Mouse (Mus musculus): ENCODE data around the gene Rpp21. TPM values are rescaled to one million over a fixed set of nuclear protein-coding genes. Genes with fewer than 3 reads are reported as not detected.

Rpp21 gene
- polyA plus RNA-seq, 1 experiment: 13.4 TPM

DNA sequence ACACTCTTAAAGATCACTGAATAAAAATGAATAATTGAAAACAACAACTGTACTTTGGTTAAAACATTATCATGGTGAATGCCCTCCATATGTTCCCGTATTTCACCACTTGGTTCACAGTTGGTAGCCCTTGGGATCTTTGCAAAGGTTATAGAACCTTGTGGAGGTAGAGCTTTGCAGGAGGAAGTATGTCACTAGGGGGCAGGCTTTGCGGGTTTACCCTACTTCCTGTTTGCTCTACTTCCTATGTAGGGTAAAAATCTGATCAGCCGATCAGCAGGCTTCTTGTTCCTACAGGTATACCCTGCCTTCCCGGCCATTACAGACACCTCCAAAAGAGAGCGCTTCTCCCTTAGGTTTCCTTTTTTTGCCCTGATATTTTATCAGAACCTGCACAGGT, 8.0 kb upstream of the Rpp21 start:
- TF ChIP-seq TAL1 (IDR thresholded peaks at IDR 0.05; ENCODE audit: low read length): no peak
- TF ChIP-seq GATA1 (IDR thresholded peaks at IDR 0.05; ENCODE audit: low read length): no peak
- no peaks in the 10 kb centered on the region for H3K27me3 ChIP-seq (ENCODE audit: control insufficient read depth)
- H3K9me3 ChIP-seq (ENCODE audit: control insufficient read depth, low read length): no peaks in the 10 kb centered on the region
- peaks cover 14% of the 10 kb centered on the region for H3K4me1 ChIP-seq (ENCODE audit: control insufficient read depth)
- H3K4me3 ChIP-seq (replicated peaks): no peak overlapping the region
- H3K36me3 ChIP-seq (ENCODE audit: control insufficient read depth): peaks cover 79% of the 10 kb centered on the region

GRCm38 (mm10) chr17:36264273-36264925, 6.5 kb upstream of the Rpp21 start:
- Histone ChIP-seq H3K36me3 (ENCODE audit: control insufficient read depth) (peaks cover 94% of the 10 kb centered on the region), H3K4me3 (replicated peaks) (no peak overlapping the region), H3K9me3 (ENCODE audit: control insufficient read depth, low read length) (no peaks in the 10 kb centered on the region), H3K4me1 (ENCODE audit: control insufficient read depth) (peaks cover 1% of the 10 kb centered on the region; the same call in 1 of the 2 replicates), H3K27me3 (ENCODE audit: control insufficient read depth) (no peaks in the 10 kb centered on the region)
- TF ChIP-seq TAL1 (IDR thresholded peaks at IDR 0.05; ENCODE audit: low read length) (no peak), GATA1 (IDR thresholded peaks at IDR 0.05; ENCODE audit: low read length) (no peak)

GRCm38 (mm10) chr17:36261511-36262166, 3.8 kb upstream of the Rpp21 start:
- Histone ChIP-seq H3K27me3 (ENCODE audit: control insufficient read depth) (no peaks in the 10 kb centered on the region), H3K4me3 (replicated peaks) (no peak overlapping the region), H3K4me1 (ENCODE audit: control insufficient read depth) (peaks cover 14% of the 10 kb centered on the region), H3K9me3 (ENCODE audit: control insufficient read depth, low read length) (no peaks in the 10 kb centered on the region), H3K36me3 (ENCODE audit: control insufficient read depth) (peaks cover 81% of the 10 kb centered on the region)
- TF ChIP-seq GATA1 (IDR thresholded peaks at IDR 0.05; ENCODE audit: low read length) (no peak), TAL1 (IDR thresholded peaks at IDR 0.05; ENCODE audit: low read length) (no peak)

- Histone ChIP-seq H3K9me3 (ENCODE audit: control insufficient read depth, low read length) (no peaks in the 10 kb centered on the region), H3K4me3 (replicated peaks) (peak overlapping the region; percentile 67), H3K27me3 (ENCODE audit: control insufficient read depth) (peaks cover 11% of the 10 kb centered on the region), H3K4me1 (ENCODE audit: control insufficient read depth) (peaks cover 18% of the 10 kb centered on the region), H3K36me3 (ENCODE audit: control insufficient read depth) (peaks cover 49% of the 10 kb centered on the region)
- TF ChIP-seq GATA1 (IDR thresholded peaks at IDR 0.05; ENCODE audit: low read length) (no peak), TAL1 (IDR thresholded peaks at IDR 0.05; ENCODE audit: low read length) (no peak)
Measured at GRCm38 (mm10) chr17:36257241-36257947, 475 bp downstream of the Rpp21 start.

DNA sequence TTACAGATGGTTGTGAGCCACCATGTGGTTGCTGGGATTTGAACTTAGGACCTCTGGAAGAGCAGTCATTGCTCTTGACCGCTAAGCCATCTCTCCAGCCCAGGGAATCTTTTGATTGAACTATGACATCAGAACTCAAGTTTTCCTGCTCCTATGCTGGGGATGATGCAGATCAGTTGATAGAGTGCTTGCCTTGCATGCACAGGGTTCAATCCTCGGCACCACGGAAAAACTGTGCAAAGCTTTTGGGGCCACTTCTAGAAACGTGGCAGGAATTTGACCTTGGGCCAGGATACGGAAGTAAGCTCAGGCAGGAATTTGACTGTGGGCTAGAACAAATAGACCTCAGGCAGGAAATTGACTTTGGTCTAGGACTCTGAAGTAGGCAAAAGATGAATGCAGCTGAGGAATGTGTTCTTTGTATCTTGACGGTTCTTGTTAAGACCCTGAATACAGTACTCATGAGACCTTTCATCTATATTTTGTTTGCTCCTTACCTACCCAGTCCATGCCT, 4.7 kb downstream of the Rpp21 start:
- TF ChIP-seq GATA1 (IDR thresholded peaks at IDR 0.05; ENCODE audit: low read length): no peak
- no peak for TF ChIP-seq TAL1 (IDR thresholded peaks at IDR 0.05; ENCODE audit: low read length)
- Histone ChIP-seq H3K4me1 (ENCODE audit: control insufficient read depth) (peaks cover 18% of the 10 kb centered on the region), H3K9me3 (ENCODE audit: control insufficient read depth, low read length) (no peaks in the 10 kb centered on the region), H3K27me3 (ENCODE audit: control insufficient read depth) (peaks cover 46% of the 10 kb centered on the region), H3K4me3 (replicated peaks) (no peak overlapping the region), H3K36me3 (ENCODE audit: control insufficient read depth) (peaks cover 8% of the 10 kb centered on the region)

DNA sequence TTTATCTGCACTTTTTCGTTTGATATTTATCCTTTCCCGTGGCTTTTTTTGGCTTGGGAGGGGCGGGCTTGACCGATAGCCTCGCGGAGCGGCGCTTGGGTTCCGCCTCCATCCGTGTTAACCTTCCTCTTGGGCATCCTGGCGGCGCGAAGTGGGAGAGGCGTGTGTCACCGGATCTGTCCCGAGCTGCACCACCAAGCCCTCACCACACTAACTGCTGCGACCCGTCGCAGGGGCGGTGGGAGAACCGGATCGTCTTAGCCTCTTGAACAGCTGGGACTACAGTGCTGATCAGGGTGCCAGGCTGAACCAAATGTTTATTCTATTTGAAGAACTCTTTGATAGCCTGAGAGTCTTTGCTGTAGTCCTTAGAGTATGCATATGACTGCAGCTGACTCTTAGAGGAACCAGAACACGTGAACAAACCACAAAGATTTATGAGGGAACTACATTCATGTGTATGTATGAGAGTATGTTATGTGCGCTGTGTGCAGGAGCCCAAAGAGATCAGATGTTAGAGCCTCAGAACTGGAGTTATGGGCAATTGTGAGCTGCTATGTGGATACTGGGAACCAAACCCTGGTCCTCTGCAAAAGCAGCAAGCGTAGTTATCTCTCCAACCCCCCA, 5.5 kb downstream of the Rpp21 start:
- no peak overlapping the region for H3K4me3 ChIP-seq (replicated peaks)
- H3K36me3 ChIP-seq (ENCODE audit: control insufficient read depth): peaks cover 8% of the 10 kb centered on the region
- H3K9me3 ChIP-seq (ENCODE audit: control insufficient read depth, low read length): no peaks in the 10 kb centered on the region
- TF ChIP-seq TAL1 (IDR thresholded peaks at IDR 0.05; ENCODE audit: low read length) (no peak), GATA1 (IDR thresholded peaks at IDR 0.05; ENCODE audit: low read length) (no peak)
- peaks cover 49% of the 10 kb centered on the region for H3K27me3 ChIP-seq (ENCODE audit: control insufficient read depth)
- H3K4me1 ChIP-seq (ENCODE audit: control insufficient read depth): peaks cover 10% of the 10 kb centered on the region

- no peak overlapping the region for H3K4me3 ChIP-seq (replicated peaks)
- no peak for TF ChIP-seq TAL1 (IDR thresholded peaks at IDR 0.05; ENCODE audit: low read length)
- no peak for TF ChIP-seq GATA1 (IDR thresholded peaks at IDR 0.05; ENCODE audit: low read length)
Measured at GRCm38 (mm10) chr17:36248886-36249285, 9.0 kb downstream of the Rpp21 start.

GRCm38 (mm10) chr17:36245741-36246140, 12.1 kb downstream of the Rpp21 start:
- no peaks in the 10 kb centered on the region for H3K4me1 ChIP-seq (ENCODE audit: control insufficient read depth)
- H3K4me3 ChIP-seq (replicated peaks): no peak overlapping the region
- 0 out of 2 replicates have a peak, but pooled peaks cover 2% of the 10 kb centered on the region for H3K9me3 ChIP-seq (ENCODE audit: control insufficient read depth, low read length)
- TF ChIP-seq TAL1 (IDR thresholded peaks at IDR 0.05; ENCODE audit: low read length): no peak
- no peak for TF ChIP-seq GATA1 (IDR thresholded peaks at IDR 0.05; ENCODE audit: low read length)
- H3K27me3 ChIP-seq (ENCODE audit: control insufficient read depth): peaks cover 26% of the 10 kb centered on the region
- H3K36me3 ChIP-seq (ENCODE audit: control insufficient read depth): no peaks in the 10 kb centered on the region

More at GRCm38 (mm10) chr17:36248886-36249285, 9.0 kb downstream of the Rpp21 start:
- H3K27me3 ChIP-seq (ENCODE audit: control insufficient read depth): peaks cover 49% of the 10 kb centered on the region
- no peaks in the 10 kb centered on the region for H3K36me3 ChIP-seq (ENCODE audit: control insufficient read depth)
- H3K9me3 ChIP-seq (ENCODE audit: control insufficient read depth, low read length): 0 out of 2 replicates have a peak, but pooled peaks cover 2% of the 10 kb centered on the region
- H3K4me1 ChIP-seq (ENCODE audit: control insufficient read depth): no peaks in the 10 kb centered on the region
